Mouse (Mus musculus): ENCODE measurements around the gene Aff1. TPM values are rescaled to one million over a fixed set of nuclear protein-coding genes. Genes with fewer than 3 reads are reported as not detected.

The Aff1 gene
- total RNA-seq, 2 experiments from 2014 or later: 4.9 to 6.3 TPM

- DNase-seq: no peak
- intact Hi-C loops (cut with DNase I): no loop called here
Measured at GRCm38 (mm10) chr5:103747098-103747497, 54.9 kb downstream of the Aff1 start.

GRCm38 (mm10) chr5:103748343-103748742 lies 56.2 kb downstream of the Aff1 start:
- DNase-seq: no peak
- intact Hi-C loops (cut with DNase I): no loop called here

GRCm38 (mm10) chr5:103749465-103750285 lies 57.5 kb downstream of the Aff1 start:
- intact Hi-C loops (cut with DNase I): loop anchor here (10.0 kb wide), 1 partner anchor 65 kb away; no protein-coding TSS in a partner anchor
- no peak for DNase-seq

- intact Hi-C loops (cut with DNase I): loop anchor here (10.0 kb wide), 1 partner anchor 62 kb away; no protein-coding TSS in a partner anchor
Measured at GRCm38 (mm10) chr5:103752665-103753510, 60.7 kb downstream of the Aff1 start.

GRCm38 (mm10) chr5:103753511-103754329 lies 61.5 kb downstream of the Aff1 start:
- intact Hi-C loops (cut with DNase I): loop anchor here (10.0 kb wide), 1 partner anchor 61 kb away; no protein-coding TSS in a partner anchor
- DNase-seq: peak; percentile 89

More at GRCm38 (mm10) chr5:103752665-103753510, 60.7 kb downstream of the Aff1 start:
- DNase-seq: no peak

- DNase-seq: no peak
Measured at GRCm38 (mm10) chr5:103754330-103755134, 62.4 kb downstream of the Aff1 start.

GRCm38 (mm10) chr5:103755135-103755487 lies 62.9 kb downstream of the Aff1 start:
- intact Hi-C loops (cut with DNase I): loop anchor here (10.0 kb wide), 1 partner anchor 60 kb away; no protein-coding TSS in a partner anchor
- DNase-seq: no peak

More at GRCm38 (mm10) chr5:103754330-103755134, 62.4 kb downstream of the Aff1 start:
- intact Hi-C loops (cut with DNase I): loop anchor here (10.0 kb wide), 1 partner anchor 60 kb away; no protein-coding TSS in a partner anchor

GRCm38 (mm10) chr5:103756231-103756714 lies 64.1 kb downstream of the Aff1 start:
- intact Hi-C loops (cut with DNase I): loop anchor here (10.0 kb wide), 1 partner anchor 59 kb away; no protein-coding TSS in a partner anchor
- DNase-seq: no peak

- DNase-seq: no peak
- intact Hi-C loops (cut with DNase I): loop anchor here (10.0 kb wide), 1 partner anchor 56 kb away; no protein-coding TSS in a partner anchor
Measured at GRCm38 (mm10) chr5:103758491-103758890, 66.3 kb downstream of the Aff1 start.

GRCm38 (mm10) chr5:103759489-103760424 lies 67.6 kb downstream of the Aff1 start:
- no peak for DNase-seq
- intact Hi-C loops (cut with DNase I): loop anchor here (10.0 kb wide), 1 partner anchor 55 kb away; no protein-coding TSS in a partner anchor

GRCm38 (mm10) chr5:103760425-103761131 lies 68.4 kb downstream of the Aff1 start:
- intact Hi-C loops (cut with DNase I): no loop called here
- DNase-seq: peak; percentile 45

- intact Hi-C loops (cut with DNase I): no loop called here
- no peak for DNase-seq
Measured at GRCm38 (mm10) chr5:103761754-103762153, 69.6 kb downstream of the Aff1 start.

- intact Hi-C loops (cut with DNase I): no loop called here
- DNase-seq: no peak
Measured at GRCm38 (mm10) chr5:103762850-103763254, 70.7 kb downstream of the Aff1 start.

GRCm38 (mm10) chr5:103765356-103765755 lies 73.2 kb downstream of the Aff1 start:
- intact Hi-C loops (cut with DNase I): no loop called here
- no peak for DNase-seq

- no peak for DNase-seq
- intact Hi-C loops (cut with DNase I): no loop called here
Measured at GRCm38 (mm10) chr5:103765758-103766431, 73.7 kb downstream of the Aff1 start.

- intact Hi-C loops (cut with DNase I): no loop called here
- no peak for DNase-seq
Measured at GRCm38 (mm10) chr5:103766432-103766815, 74.2 kb downstream of the Aff1 start.

GRCm38 (mm10) chr5:103768961-103769360 lies 76.8 kb downstream of the Aff1 start:
- intact Hi-C loops (cut with DNase I): no loop called here
- DNase-seq: no peak

Measured in left cerebral cortex, postnatal 4 days (tissue).